Mouse (Mus musculus) intestine, postnatal 0 days (tissue): ENCODE measurements around the gene Anxa4. TPM values are rescaled to one million over a fixed set of nuclear protein-coding genes. Genes with fewer than 3 reads are reported as not detected.

ENCODE experiments used
- ATAC-seq: fragments of 200-750 bp; cut with Nextera tagmentation; 2 replicates; pipeline ENCODE4 v1.8.0; 2017; ENCODE audit warnings: mild to moderate bottlenecking, moderate TSS enrichment, moderate library complexity
- H3K27ac ChIP-seq: fragments of 300-500 bp; sonication (generic); 2 replicates; pipeline ENCODE4 v1.5.1; 2014; ENCODE audit warnings: mild to moderate bottlenecking, low read depth, low read length, moderate library complexity
- H3K27me3 ChIP-seq: fragments of 300-500 bp; sonication (generic); replicated peaks from 2 replicates; pipeline ENCODE4 v1.6.1; 2014; ENCODE audit warnings: low read length, mixed read lengths; ENCODE audit not compliant: control insufficient read depth, insufficient read depth
- H3K36me3 ChIP-seq: fragments of 300-500 bp; sonication (generic); 2 replicates; pipeline ENCODE4 v1.6.1; 2014; ENCODE audit warnings: mild to moderate bottlenecking, moderate library complexity; ENCODE audit not compliant: control insufficient read depth, insufficient read depth
- H3K4me1 ChIP-seq: fragments of 300-500 bp; sonication (generic); replicated peaks from 2 replicates; pipeline ENCODE4 v1.6.1; 2014; ENCODE audit warnings: antibody characterized with exemption, low read length, mixed read lengths; ENCODE audit not compliant: control insufficient read depth, insufficient read depth
- H3K4me2 ChIP-seq: fragments of 300-500 bp; sonication (generic); replicated peaks from 2 replicates; pipeline ENCODE4 v1.6.1; 2014; ENCODE audit warnings: low read depth, mild to moderate bottlenecking, moderate library complexity
- H3K4me3 ChIP-seq: fragments of 300-500 bp; sonication (generic); 2 replicates; pipeline ENCODE4 v1.5.1; 2014; ENCODE audit warnings: low read depth, low read length
- H3K9ac ChIP-seq: fragments of 300-500 bp; sonication (generic); 2 replicates; pipeline ENCODE4 v1.6.1; 2014; ENCODE audit warnings: mild to moderate bottlenecking, low read depth, low read length
- H3K9me3 ChIP-seq: fragments of 300-500 bp; sonication (generic); 2 replicates; pipeline ENCODE4 v1.6.1; 2016; ENCODE audit warnings: mixed run types; ENCODE audit not compliant: control insufficient read depth
- CTCF ChIP-seq: sonication (generic); IDR thresholded peaks from 2 replicates; pipeline ENCODE4 v1.5.1; 2016; ENCODE audit warnings: low read depth, mild to moderate bottlenecking, control low read depth, antibody characterized with exemption, moderate library complexity
- WGBS: fragments of 180-500 bp; shearing (Covaris S2); extraction: QIAGEN DNeasy Blood & Tissue Kit; methylation state at CpG from one replicate; pipeline ENCODE4 v1.1.7; 2014; 5-methylcytosine and 5-hydroxymethylcytosine counted together
- polyA plus RNA-seq: library from polyadenylated mRNA; unstranded; fragments of >200 nt; fragmentation: Nextera tagmentation; extraction: Ambion mirVana; gene quantifications from 2 replicates; pipeline ENCODE4 v1.2.1, GENCODE M21; 2015

Anxa4 gene
- polyA plus RNA-seq, 1 experiment from 2014 or later, result 541 TPM

- no peak overlapping the region for H3K9ac ChIP-seq
- no peaks in the 10 kb centered on the region for H3K9me3 ChIP-seq
- peak; percentile 99 for TF ChIP-seq CTCF
- no peak overlapping the region for H3K4me2 ChIP-seq
- no peak overlapping the region for H3K27ac ChIP-seq
- no peak overlapping the region for H3K4me3 ChIP-seq
- no peaks in the 10 kb centered on the region for H3K27me3 ChIP-seq
- no peaks in the 10 kb centered on the region for H3K36me3 ChIP-seq
- 0 out of 2 replicates have a peak, but pooled peaks have one; percentile 25 for ATAC-seq
- H3K4me1 ChIP-seq, result 0 out of 2 replicates have a peak, but pooled peaks cover 2% of the 10 kb centered on the region
- WGBS, result under 1% methylated on average over 5 of the region's 5 CpGs
These were observed 13.2 kb upstream of the Anxa4 start for GRCm38 (mm10) chr6:86806455-86807086.

DNA sequence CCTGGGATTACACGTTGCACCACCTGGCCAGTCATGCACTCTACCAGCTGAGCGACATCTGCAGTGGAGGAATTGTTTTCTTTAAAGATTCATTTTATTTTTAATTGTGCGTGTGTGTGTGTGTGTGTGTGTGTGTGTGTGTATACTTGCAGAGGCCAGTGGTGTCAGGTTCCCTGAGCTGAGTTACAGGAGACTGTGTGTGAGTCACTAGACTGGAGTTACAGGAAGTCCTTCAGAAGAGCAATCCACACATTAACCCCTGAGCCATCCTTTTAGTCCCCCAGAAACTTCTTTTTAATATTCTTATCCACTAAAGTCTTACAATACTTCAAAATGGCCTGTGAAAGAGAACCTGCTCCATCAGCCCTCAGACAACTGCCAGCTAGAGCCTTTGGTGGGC, 11.3 kb upstream of the Anxa4 start:
- 74% methylated on average over 3 of the region's 3 CpGs for WGBS

GRCm38 (mm10) chr6:86801431-86801830, 8.0 kb upstream of the Anxa4 start:
- H3K4me3 ChIP-seq, result no peak overlapping the region
- H3K9ac ChIP-seq, result no peak overlapping the region
- no peak overlapping the region for H3K27ac ChIP-seq
- no peaks in the 10 kb centered on the region for H3K9me3 ChIP-seq
- no peak for ATAC-seq
- 0 out of 2 replicates have a peak, but pooled peaks cover 2% of the 10 kb centered on the region for H3K4me1 ChIP-seq
- no peaks in the 10 kb centered on the region for H3K27me3 ChIP-seq
- peak overlapping the region; percentile 17; the same call in 1 of the 2 replicates for H3K4me2 ChIP-seq
- 29% methylated on average over 11 of the region's 11 CpGs for WGBS
- no peak for TF ChIP-seq CTCF
- no peaks in the 10 kb centered on the region for H3K36me3 ChIP-seq

More for the DNA sequence above, 11.3 kb upstream of the Anxa4 start:
- Histone ChIP-seq H3K4me2 (no peak overlapping the region), H3K9ac (no peak overlapping the region), H3K36me3 (no peaks in the 10 kb centered on the region), H3K4me3 (no peak overlapping the region), H3K27ac (no peak overlapping the region), H3K27me3 (no peaks in the 10 kb centered on the region), H3K9me3 (no peaks in the 10 kb centered on the region), H3K4me1 (0 out of 2 replicates have a peak, but pooled peaks cover 2% of the 10 kb centered on the region)
- no peak for ATAC-seq
- TF ChIP-seq CTCF, result no peak

DNA sequence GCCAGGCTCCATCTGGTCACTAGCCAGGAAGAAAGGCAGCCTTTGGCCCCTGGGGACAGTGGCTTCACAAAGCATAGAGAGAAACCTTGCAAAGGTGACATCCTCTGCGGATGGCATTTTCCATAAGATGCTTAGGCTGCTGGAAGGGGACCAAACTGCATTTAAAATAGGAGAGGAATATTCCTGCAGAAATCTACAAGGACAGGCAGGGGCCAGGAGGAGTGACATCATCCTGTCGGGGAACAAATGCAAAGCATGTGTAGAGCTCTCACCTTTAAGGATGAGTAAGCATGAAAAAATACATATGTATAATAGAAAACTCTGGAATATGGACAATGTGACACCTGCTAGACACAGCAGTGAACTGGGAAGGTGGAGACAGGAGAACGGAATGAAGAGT, 7.1 kb upstream of the Anxa4 start:
- H3K4me1 ChIP-seq, result 0 out of 2 replicates have a peak, but pooled peaks cover 2% of the 10 kb centered on the region
- 94% methylated on average over 3 of the region's 3 CpGs for WGBS
- no peak overlapping the region for H3K9ac ChIP-seq
- no peak for TF ChIP-seq CTCF
- H3K9me3 ChIP-seq, result no peaks in the 10 kb centered on the region
- H3K4me3 ChIP-seq, result no peak overlapping the region
- H3K27ac ChIP-seq, result no peak overlapping the region
- H3K36me3 ChIP-seq, result no peaks in the 10 kb centered on the region
- no peak for ATAC-seq
- no peak overlapping the region for H3K4me2 ChIP-seq
- no peaks in the 10 kb centered on the region for H3K27me3 ChIP-seq

GRCm38 (mm10) chr6:86797455-86797854, 4.1 kb upstream of the Anxa4 start:
- H3K4me1 ChIP-seq, result 0 out of 2 replicates have a peak, but pooled peaks cover 7% of the 10 kb centered on the region
- H3K36me3 ChIP-seq, result no peaks in the 10 kb centered on the region
- no peak for ATAC-seq
- H3K9me3 ChIP-seq, result no peaks in the 10 kb centered on the region
- no peak overlapping the region for H3K4me2 ChIP-seq
- 25% methylated on average over 4 of the region's 4 CpGs for WGBS
- H3K27me3 ChIP-seq, result no peaks in the 10 kb centered on the region
- no peak for TF ChIP-seq CTCF
- no peak overlapping the region for H3K27ac ChIP-seq
- H3K9ac ChIP-seq, result no peak overlapping the region
- no peak overlapping the region for H3K4me3 ChIP-seq

DNA sequence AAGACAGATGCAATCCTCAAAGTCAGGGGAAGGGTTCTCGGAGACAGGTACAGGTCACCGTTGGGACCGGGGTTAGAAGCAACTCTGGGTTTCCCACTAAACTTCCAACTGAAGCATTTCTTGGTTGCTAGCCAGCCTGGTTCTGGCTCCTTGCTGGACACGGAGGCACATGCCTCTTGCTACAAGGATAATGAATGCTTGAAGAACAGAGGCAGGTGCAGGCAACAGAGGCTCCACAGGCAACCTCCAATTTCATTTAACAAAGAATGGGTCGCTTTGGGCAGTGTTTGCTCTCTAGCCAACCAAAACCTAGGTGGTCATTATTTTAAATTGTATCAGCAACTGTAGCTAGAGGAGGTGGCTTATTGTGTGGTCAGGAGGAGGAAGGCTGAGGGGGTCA, 573 bp upstream of the Anxa4 start:
- Histone ChIP-seq H3K27me3 (no peaks in the 10 kb centered on the region), H3K4me3 (peak overlapping the region; percentile 73), H3K9me3 (no peaks in the 10 kb centered on the region), H3K4me2 (peak overlapping the region; percentile 93), H3K27ac (0 out of 2 replicates have a peak overlapping the region, but pooled peaks have one; percentile 70), H3K9ac (peak overlapping the region; percentile 76; the same call in 1 of the 2 replicates), H3K36me3 (no peaks in the 10 kb centered on the region), H3K4me1 (peaks cover 14% of the 10 kb centered on the region; the same call in 1 of the 2 replicates)
- ATAC-seq, result no peak
- 45% methylated on average over 5 of the region's 5 CpGs for WGBS
- TF ChIP-seq CTCF, result no peak
